Mouse (Mus musculus) layer of hippocampus, postnatal 36 days (tissue): ENCODE data around the gene Gse1. TPM values are rescaled to one million over a fixed set of nuclear protein-coding genes. Genes with fewer than 3 reads are reported as not detected.

ENCODE experiments used
- DNase-seq, 2 experiments: peaks; one replicate each; pipeline ENCODE4 v3.0.0; 2022
- total RNA-seq, 2 experiments: library from RNA; stranded (reverse); gene quantifications; 2 replicates each; pipeline ENCODE4 v1.2.3; 2021

The Gse1 gene
- total RNA-seq, 2 experiments from 2014 or later = 147 to 155 TPM

DNA sequence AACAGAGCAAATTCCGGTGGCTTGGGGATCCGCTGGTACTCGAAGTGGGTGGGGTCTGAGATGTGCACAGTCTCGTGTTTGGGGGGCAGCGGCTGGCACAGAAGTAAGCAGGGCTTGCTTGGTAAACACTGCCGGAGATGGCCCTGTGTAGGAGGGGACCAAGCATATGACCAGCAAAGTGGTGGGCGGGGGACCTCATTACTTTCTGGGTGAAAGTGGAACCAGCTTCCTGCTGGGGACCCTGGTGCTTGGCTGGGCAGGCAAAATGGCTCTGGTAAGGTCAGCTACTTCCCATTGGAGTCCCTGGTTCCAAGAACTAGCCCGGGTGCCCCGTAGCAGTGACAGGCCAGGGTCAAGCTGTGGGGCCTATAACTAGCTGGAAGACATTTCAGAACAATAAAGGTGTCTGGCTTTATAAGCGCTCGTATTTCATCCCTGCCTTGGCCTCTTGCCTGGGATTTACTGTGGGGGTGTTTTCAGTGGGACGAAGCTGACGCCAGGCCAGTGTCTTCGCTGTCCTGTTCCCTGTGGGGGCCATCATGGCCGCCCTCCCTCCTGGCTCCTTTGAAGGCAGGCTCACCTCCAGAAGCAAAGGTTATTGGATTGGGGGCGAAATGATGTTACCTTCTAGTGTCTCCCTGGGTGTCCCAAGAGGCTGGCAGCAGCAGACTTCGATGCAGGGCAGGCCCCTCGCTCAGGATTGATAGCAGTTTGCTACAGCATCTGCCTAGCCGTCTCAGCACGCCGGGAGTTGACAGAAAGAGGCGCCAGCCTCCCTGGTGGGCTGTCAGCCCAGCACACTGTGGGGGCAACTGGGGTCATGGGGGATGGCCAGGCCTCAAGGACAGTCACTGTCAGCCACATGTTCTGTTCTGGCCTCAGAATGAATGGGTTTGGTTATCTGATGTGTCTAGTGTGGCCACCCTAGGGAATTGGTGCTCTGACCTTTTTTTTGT is 148.9 kb downstream of the Gse1 start:
- DNase-seq = no peak

GRCm38 (mm10) chr8:120377803-120378189 is 149.5 kb downstream of the Gse1 start:
- no peak for DNase-seq

DNA sequence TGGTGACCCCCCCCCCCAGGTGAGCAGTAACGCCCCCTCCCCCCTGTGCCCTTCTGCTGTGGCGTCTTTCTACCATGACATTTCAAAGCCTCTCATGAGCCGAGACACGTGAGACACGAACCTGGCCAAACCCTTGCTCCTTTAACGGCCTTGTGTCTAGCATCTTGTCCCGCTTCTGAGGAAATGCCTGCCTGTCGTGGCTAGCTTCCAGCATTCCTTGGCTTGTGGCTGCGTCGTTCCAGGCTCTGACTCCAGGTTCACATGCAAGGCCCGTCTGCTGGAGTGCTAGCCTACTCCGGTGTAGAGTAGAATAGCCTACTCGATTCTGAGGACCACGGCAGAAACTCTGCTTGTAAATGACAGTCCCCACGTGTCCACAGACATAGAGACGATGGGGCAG is 150.1 kb downstream of the Gse1 start:
- DNase-seq = no peak

- no peak for DNase-seq
These were observed 150.8 kb downstream of the Gse1 start for GRCm38 (mm10) chr8:120379015-120379414.

DNA sequence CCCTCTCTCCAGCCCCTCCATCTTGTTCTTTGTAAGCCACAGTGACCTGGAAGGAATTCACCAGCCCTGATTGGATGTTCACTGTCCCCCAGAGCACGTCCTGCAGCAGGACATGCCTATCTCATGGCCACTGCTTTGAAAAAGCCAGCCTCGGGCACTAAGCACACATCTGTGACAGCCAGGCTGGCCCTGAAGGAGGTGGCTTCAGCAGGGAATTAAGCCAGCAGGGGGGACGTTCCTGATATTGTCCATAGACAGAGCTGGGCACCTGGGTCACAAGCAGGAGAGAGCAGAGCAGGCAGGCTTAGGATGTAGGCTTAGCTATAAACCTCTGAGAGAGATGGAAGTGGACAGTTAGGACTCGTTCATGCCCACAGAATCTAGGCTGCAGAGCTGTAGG is 153.6 kb downstream of the Gse1 start:
- DNase-seq = no peak

DNA sequence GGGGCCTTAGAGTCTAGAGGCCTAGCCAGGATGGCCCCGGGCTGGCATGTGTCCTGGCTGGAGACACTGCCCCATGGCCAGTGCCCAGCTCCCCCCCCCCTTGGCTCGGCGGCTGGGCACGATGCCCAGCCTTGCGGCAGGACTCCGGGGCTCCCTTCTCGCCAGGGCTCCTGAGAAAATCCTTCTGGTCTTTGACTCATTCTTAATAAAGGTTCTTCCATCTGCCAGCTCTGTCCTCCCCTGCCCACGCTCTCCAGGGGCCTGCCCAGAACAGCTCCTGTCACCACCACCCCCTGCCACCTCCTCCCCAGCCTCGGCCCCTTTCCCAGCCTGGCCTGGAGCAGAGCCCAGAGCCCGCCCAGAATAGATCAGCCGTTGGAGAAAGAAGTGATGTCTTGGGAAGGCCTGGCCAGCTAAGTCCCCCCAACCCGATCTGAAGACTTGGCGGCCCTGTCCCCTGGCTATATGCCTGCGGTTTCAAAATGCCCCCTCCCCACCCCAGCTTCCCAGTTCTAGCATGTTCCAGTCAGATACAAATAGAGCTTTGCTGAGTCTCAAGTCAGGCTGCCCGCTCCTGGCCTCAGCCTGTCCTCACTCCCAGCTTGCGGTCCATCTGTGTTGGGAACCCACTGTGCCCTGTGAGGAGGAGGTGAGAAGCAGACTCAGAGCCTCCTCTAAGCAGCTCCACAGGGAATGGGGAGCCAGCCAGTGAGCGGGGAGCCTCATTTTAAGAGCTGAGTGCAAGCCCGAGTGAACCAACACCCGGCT is 154.4 kb downstream of the Gse1 start:
- peak; percentile 90 to 94 for DNase-seq

GRCm38 (mm10) chr8:120383204-120383560 is 154.9 kb downstream of the Gse1 start:
- no peak for DNase-seq

DNA sequence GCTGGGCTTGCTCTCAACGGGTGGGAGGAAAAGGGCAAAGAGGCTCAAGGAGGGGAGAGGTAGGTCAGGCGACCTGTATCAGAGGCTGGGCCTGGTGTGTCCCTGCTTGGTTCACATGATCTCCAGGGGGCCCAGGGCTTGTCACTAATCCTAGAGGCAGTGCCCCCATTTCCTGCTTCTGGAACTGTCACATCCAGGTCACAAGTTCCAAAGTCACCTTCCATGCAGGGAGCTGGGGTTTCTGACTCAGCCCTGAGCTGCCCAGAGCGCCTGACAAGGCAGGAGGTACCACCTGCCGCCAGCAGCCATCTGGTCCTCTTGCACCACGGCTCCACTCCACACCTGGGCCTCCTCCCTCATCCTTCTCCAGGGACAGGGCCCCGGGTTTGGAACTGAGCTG is 155.5 kb downstream of the Gse1 start:
- no peak for DNase-seq

DNA sequence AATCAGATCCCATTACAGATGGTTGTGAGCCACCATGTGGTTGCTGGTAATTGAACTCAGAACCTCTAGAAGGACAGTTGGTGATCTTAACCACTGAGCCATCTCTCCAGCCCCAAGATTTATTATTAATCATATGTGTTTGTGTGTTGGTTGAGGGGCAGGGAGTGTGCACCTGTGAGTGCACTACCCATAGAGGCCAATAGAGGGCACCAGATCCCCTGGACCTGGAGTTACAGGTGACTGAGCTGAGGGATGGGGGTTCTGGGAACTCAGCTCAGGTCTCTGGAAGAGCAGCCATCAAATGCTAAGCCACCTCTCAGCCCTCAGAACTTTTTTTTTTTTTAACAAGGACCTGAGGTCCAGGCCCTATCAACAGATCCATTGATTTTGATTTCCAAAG is 156.5 kb downstream of the Gse1 start:
- DNase-seq = no peak

DNA sequence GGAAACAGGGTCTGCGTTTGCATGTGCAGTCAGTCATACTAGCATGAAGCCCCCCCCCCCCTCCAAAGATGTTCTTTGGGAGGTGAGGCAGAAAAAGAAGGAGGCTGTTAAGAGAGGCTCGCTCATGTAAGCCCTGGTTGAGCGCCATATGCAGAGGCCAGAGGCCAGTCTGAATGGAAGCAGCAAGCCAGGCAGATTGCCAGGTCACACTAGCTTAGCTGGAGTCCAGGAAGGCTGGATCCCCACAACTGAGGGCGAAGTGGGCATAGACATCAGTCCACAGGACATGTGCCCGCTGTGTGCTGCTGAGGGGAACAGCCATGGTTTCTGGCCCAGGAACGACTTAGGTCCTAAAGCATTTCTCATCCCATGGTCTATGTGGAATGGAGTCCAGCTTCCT is 160.0 kb downstream of the Gse1 start:
- no peak for DNase-seq

- no peak for DNase-seq
These were observed 162.3 kb downstream of the Gse1 start for GRCm38 (mm10) chr8:120390598-120390997.

GRCm38 (mm10) chr8:120391856-120392255 is 163.6 kb downstream of the Gse1 start:
- no peak for DNase-seq

- DNase-seq = no peak
These were observed 164.8 kb downstream of the Gse1 start for GRCm38 (mm10) chr8:120393085-120393484.

DNA sequence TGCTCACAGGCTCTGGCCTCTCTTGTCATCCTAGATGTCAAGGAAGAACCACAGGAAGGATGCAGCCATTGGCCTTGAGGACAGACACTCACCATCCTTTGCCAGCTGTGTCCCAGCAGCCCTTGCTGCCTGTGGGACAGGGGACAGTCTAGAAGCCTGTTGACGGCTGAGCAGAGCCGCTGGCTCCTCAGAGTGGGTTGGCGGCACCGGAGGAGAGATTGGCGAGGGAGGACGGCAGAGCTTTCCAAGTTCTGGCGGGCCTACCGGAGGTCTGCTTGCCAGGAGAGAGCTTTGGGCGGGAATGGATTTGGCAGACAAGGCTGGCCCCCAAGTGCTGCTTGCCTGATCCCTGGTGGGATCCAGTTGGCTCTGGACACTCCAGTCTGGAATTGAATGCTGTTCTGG is 165.6 kb downstream of the Gse1 start:
- peak; percentile 64 to 68 for DNase-seq

- no peak for DNase-seq
These were observed 167.6 kb downstream of the Gse1 start for GRCm38 (mm10) chr8:120395892-120396291.

DNA sequence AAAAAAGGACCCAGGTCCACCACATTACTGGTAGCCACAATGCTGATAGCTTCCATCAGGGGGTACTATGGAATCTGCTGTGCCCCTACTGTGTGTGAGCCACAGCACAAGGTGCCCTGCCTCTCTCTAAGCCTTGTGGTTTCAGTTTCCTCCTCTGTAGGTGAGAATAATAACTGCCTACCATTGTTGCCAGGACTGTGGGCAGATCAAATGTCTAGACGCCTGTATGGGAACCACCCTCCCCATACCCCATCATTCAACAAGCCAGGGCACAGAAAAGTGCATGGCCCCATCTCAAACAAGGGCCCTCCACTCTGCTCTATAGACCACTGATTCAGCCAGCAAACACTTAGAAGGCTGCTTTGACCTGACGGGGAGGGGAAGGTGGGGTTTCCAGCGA is 168.5 kb downstream of the Gse1 start:
- no peak for DNase-seq

DNA sequence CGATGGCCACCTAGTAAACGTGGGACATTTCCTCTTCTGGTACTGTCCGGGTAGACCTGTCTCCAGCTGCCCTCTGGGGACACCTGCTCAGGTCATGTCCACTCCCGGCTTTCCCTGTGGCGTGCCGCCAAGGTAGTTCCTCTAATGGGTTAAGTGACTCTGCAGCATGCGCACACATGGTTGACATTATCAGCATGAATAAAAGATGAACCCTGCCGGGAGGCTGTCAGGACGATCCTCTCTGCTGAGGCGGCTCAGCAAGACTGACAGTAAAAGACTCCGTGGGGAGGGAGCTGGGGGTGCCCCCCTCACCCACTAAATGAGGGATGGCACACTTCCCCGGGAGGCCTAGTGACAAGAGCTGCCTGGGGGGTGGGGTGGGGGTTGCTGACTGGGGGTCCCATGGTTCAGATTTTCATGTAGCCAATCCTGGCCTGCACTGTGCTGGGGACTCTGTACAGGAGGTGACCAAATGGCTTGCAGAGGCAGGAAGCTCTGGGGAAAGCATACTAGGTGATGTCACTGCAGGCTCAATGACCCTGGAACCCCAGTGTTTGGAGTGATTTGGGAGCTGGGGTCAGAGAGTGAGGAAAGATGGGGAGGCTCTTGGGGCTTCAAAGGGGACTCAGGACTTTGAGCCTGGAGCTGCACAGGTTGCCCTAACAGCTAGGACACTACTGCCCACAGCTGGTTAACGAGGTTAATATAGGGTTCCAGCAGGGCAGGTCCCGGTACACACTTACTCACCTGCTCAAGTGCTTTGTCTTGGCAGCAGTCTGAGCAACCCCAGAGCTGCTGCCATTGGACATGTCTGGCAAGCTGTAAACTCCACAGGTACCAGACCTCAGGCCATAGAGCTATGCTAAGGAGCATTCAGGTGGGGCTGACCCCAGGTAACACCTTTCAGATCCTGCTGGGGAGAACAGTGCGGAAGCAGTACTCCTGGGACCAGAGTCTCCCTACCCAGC is 169.5 kb downstream of the Gse1 start:
- no peak for DNase-seq

- DNase-seq = no peak
These were observed 171.1 kb downstream of the Gse1 start for GRCm38 (mm10) chr8:120399212-120399934.

DNA sequence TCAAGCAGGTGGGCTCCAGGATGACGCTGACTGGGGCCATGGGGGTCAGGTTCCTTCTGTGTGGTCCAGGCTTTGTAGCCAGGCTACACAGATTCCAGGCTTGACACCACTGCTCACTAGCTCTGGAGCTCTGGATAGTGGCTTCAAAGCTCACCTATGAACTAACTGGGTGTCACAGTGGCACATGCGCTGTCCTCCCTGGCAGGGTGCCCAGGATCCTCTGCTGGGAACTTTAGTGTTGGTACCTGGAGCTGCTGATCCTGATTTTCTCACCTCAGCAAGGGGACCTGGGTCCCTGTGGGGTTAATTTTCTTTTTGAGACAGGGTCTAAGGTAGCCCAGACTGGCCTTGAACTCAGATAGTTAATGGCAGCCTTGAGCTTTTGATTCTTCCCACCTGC is 173.0 kb downstream of the Gse1 start:
- no peak for DNase-seq

- DNase-seq = no peak
These were observed 173.5 kb downstream of the Gse1 start for GRCm38 (mm10) chr8:120401712-120402111.

GRCm38 (mm10) chr8:120403606-120404269 is 175.5 kb downstream of the Gse1 start:
- no peak for DNase-seq
